In genomic region chr2:176226269-176226668, GRCm38 (mm10) we compare ENCODE assay signal across 7 mouse cellular contexts. TPM values are rescaled to one million over a fixed set of nuclear protein-coding genes. Genes with fewer than 3 reads are reported as not detected.
DNase-seq lines count a peak whose midpoint lies in the region; ATAC-seq and TF ChIP-seq lines count a peak whose summit lies in the region.
"Not testable (repeated sequence)": the region's sequence is repeated elsewhere in the genome, so short reads cannot be mapped to it uniquely, and the experiment has no call there.

2210418O10Rik (plus strand) TSS chr2:176226569.

- no CpG with 5 or more reads among the region's 2 CpGs for WGBS in forebrain, embryonic 11.5 days
- whole genome bisulfite sequencing in kidney, embryonic 14.5 days, result no CpG with 5 or more reads among the region's 2 CpGs
- WGBS in lung, embryonic 15.5 days, result no CpG with 5 or more reads among the region's 2 CpGs
- no CpG with 5 or more reads among the region's 2 CpGs for WGBS in midbrain, embryonic 11.5 days

- not testable (repeated sequence) for ATAC-seq in G1E (ENCODE audit: extremely low read depth, insufficient number of reproducible peaks, low FRiP score, poor library complexity, severe bottlenecking); forebrain, embryonic 11.5 days (replicated peaks; ENCODE audit: low FRiP score); hematopoietic stem cell, adult 5-6 weeks (replicated peaks in 1 of 2; ENCODE audit: insufficient read depth in 1 of 2, low FRiP score in 2 of 2, low TSS enrichment in 1 of 2, low read depth in 1 of 2, poor library complexity in 2 of 2, severe bottlenecking in 2 of 2); kidney, embryonic 14.5 days (ENCODE audit: low FRiP score, low TSS enrichment); lung, embryonic 15.5 days (ENCODE audit: borderline replicate concordance, extremely low read depth, low FRiP score, low TSS enrichment); midbrain, embryonic 11.5 days (ENCODE audit: low FRiP score)

- not testable (repeated sequence) for H3K36me3 ChIP-seq in G1E (replicated peaks); forebrain, embryonic 11.5 days (ENCODE audit: control insufficient read depth, insufficient read depth, low read length); kidney, embryonic 14.5 days (ENCODE audit: control insufficient read depth, insufficient read depth, low read length); lung, embryonic 15.5 days; midbrain, embryonic 11.5 days (ENCODE audit: control insufficient read depth, insufficient read depth, low read length)

- not testable (repeated sequence) for H3K4me1 ChIP-seq in G1E (ENCODE audit: insufficient read depth, low read depth, low read length); forebrain, embryonic 11.5 days (replicated peaks; ENCODE audit: control insufficient read depth, insufficient read depth, low read length); kidney, embryonic 14.5 days (ENCODE audit: control insufficient read depth, insufficient read depth, low read length); lung, embryonic 15.5 days; midbrain, embryonic 11.5 days (ENCODE audit: control insufficient read depth, insufficient read depth, low read length)

- not testable (repeated sequence) for DNase-seq in G1E (ENCODE audit: low spot score); forebrain, embryonic 11.5 days (ENCODE audit: low spot score); midbrain, embryonic 11.5 days (ENCODE audit: low spot score, missing footprints); thymus, postnatal 0 days (ENCODE audit: low spot score)

- H3K9ac ChIP-seq in forebrain, embryonic 11.5 days (ENCODE audit: low read length); kidney, embryonic 14.5 days (ENCODE audit: low read depth, low read length); lung, embryonic 15.5 days; midbrain, embryonic 11.5 days (ENCODE audit: low read length): not testable (repeated sequence)

- not testable (repeated sequence) for TF ChIP-seq CTCF in G1E (IDR thresholded peaks at IDR 0.05; ENCODE audit: low read depth, low read length)

- H3K4me3 ChIP-seq in G1E (ENCODE audit: low read depth, low read length); forebrain, embryonic 11.5 days (ENCODE audit: low read depth, low read length); kidney, embryonic 14.5 days (ENCODE audit: low read length); lung, embryonic 15.5 days; midbrain, embryonic 11.5 days (ENCODE audit: low read depth, low read length): not testable (repeated sequence)

- not testable (repeated sequence) for H3K9me3 ChIP-seq in G1E (replicated peaks); forebrain, embryonic 11.5 days (ENCODE audit: control insufficient read depth, low read length); kidney, embryonic 14.5 days (ENCODE audit: control insufficient read depth, low read length); lung, embryonic 15.5 days; midbrain, embryonic 11.5 days (ENCODE audit: control insufficient read depth, low read length)

- H3K4me2 ChIP-seq in forebrain, embryonic 11.5 days (ENCODE audit: low read depth, low read length, severe bottlenecking); kidney, embryonic 14.5 days (replicated peaks; ENCODE audit: low read depth, low read length); lung, embryonic 15.5 days; midbrain, embryonic 11.5 days: not testable (repeated sequence)

- not testable (repeated sequence) for H3K27me3 ChIP-seq in G1E (ENCODE audit: insufficient read depth, low read length); forebrain, embryonic 11.5 days (ENCODE audit: control insufficient read depth, insufficient read depth, low read length); kidney, embryonic 14.5 days (ENCODE audit: control insufficient read depth, insufficient read depth, low read length); lung, embryonic 15.5 days; midbrain, embryonic 11.5 days (ENCODE audit: control insufficient read depth, insufficient read depth, low read length)

- H3K27ac ChIP-seq in forebrain, embryonic 11.5 days (ENCODE audit: low read depth, low read length); kidney, embryonic 14.5 days (ENCODE audit: low read depth, low read length); lung, embryonic 15.5 days; midbrain, embryonic 11.5 days (ENCODE audit: low read depth, low read length): not testable (repeated sequence)

RNA-seq across cellular contexts. Expression of gene 2210418O10Rik, which starts in this region (rescaled TPM):
- 26.9 and 30.6 TPM in 2 replicates for total RNA-seq in G1E (2014; fragmentation: Nextera tagmentation)
- total RNA-seq in G1E (2017), result 23.7 and 33.3 TPM in 2 replicates
- 0.21 and 0.36 TPM in 2 replicates for polyA plus RNA-seq in G1E (2012)
- 8.0 and 15.0 TPM in 2 replicates for polyA plus RNA-seq in forebrain, embryonic 11.5 days (2014; fragmentation: Nextera tagmentation; extraction: Ambion mirVana)
- total RNA-seq in hematopoietic stem cell, adult 5-6 weeks (2017), result 18.2 and 60.1 TPM in 2 replicates
- 12.9 and 13.4 TPM in 2 replicates for polyA plus RNA-seq in kidney, embryonic 14.5 days (2014; fragmentation: Nextera tagmentation; extraction: Ambion mirVana)
- polyA plus RNA-seq in lung, embryonic 15.5 days (2015; fragmentation: Nextera tagmentation; extraction: Ambion mirVana), result 10.9 and 17.0 TPM in 2 replicates
- polyA plus RNA-seq in midbrain, embryonic 11.5 days (2014; fragmentation: Nextera tagmentation; extraction: Ambion mirVana), result 10.0 and 15.5 TPM in 2 replicates
- polyA plus RNA-seq in thymus, postnatal 0 days (2015; fragmentation: Nextera tagmentation; extraction: Ambion mirVana), result 5.5 and 14.2 TPM in 2 replicates
